Mouse (Mus musculus): ENCODE data around the gene Hba-x. TPM values are rescaled to one million over a fixed set of nuclear protein-coding genes. Genes with fewer than 3 reads are reported as not detected.
A peak's percentile ranks its signal among the peaks of the same experiment; 100 is the strongest.

Gene Hba-x
- total RNA-seq, 1 experiment = not detected

- in situ Hi-C loops (cut with MboI; ENCODE audit: low sequenced_read_pairs in 2 of 2, unreplicated experiment in 2 of 2) = no loop called here
These were observed 20.1 kb upstream of the Hba-x start for GRCm38 (mm10) chr11:32256146-32256545.

GRCm38 (mm10) chr11:32256566-32256965 lies 19.6 kb upstream of the Hba-x start:
- H3K4me1 ChIP-seq (ENCODE audit: control insufficient read depth in 2 of 2, insufficient read depth in 2 of 2, low read length in 2 of 2, poor library complexity in 1 of 2) = no peaks in the 10 kb centered on the region
- no peak overlapping the region for H3K9ac ChIP-seq (ENCODE audit: insufficient read depth, low read depth, low read length, poor library complexity, severe bottlenecking)
- no peak for DNase-seq (ENCODE audit: low read depth, low spot score)
- peaks cover 4% of the 10 kb centered on the region; the same call in 1 of the 2 replicates for H3K36me3 ChIP-seq (ENCODE audit: control insufficient read depth, insufficient read depth, low read length, poor library complexity, severe bottlenecking)
- no peak for TF ChIP-seq ZC3H11A (IDR thresholded peaks at IDR 0.05; ENCODE audit: borderline replicate concordance, low read depth, low read length)
- TF ChIP-seq HCFC1 (IDR thresholded peaks at IDR 0.05; ENCODE audit: borderline replicate concordance, insufficient read depth, low read length) = no peak
- no peak for TF ChIP-seq MAFK (IDR thresholded peaks at IDR 0.05; ENCODE audit: insufficient read depth, low read depth, low read length)
- TF ChIP-seq ZNF384 (IDR thresholded peaks at IDR 0.05; ENCODE audit: low read depth, low read length) = no peak
- no peak for TF ChIP-seq CHD2 (IDR thresholded peaks at IDR 0.05; ENCODE audit: low read depth, low read length)
- H3K9me3 ChIP-seq (ENCODE audit: control insufficient read depth, insufficient read depth, low read depth, low read length) = no peaks in the 10 kb centered on the region
- H3K4me3 ChIP-seq (ENCODE audit: insufficient read depth in 1 of 2, low read depth in 1 of 2, low read length in 2 of 2, poor library complexity in 1 of 2, severe bottlenecking in 1 of 2) = no peak overlapping the region
- in situ Hi-C loops (cut with MboI; ENCODE audit: low sequenced_read_pairs in 2 of 2, unreplicated experiment in 2 of 2) = no loop called here
- H3K27ac ChIP-seq (ENCODE audit: insufficient read depth, low read depth, low read length, poor library complexity, severe bottlenecking) = no peak overlapping the region

More at GRCm38 (mm10) chr11:32256146-32256545, 20.1 kb upstream of the Hba-x start:
- DNase-seq (ENCODE audit: low read depth, low spot score) = no peak
- no peaks in the 10 kb centered on the region for H3K9me3 ChIP-seq (ENCODE audit: control insufficient read depth, insufficient read depth, low read depth, low read length)
- no peak overlapping the region for H3K9ac ChIP-seq (ENCODE audit: insufficient read depth, low read depth, low read length, poor library complexity, severe bottlenecking)
- no peak overlapping the region for H3K4me3 ChIP-seq (ENCODE audit: insufficient read depth in 1 of 2, low read depth in 1 of 2, low read length in 2 of 2, poor library complexity in 1 of 2, severe bottlenecking in 1 of 2)
- TF ChIP-seq HCFC1 (IDR thresholded peaks at IDR 0.05; ENCODE audit: borderline replicate concordance, insufficient read depth, low read length) = no peak
- H3K36me3 ChIP-seq (ENCODE audit: control insufficient read depth, insufficient read depth, low read length, poor library complexity, severe bottlenecking) = peaks cover 4% of the 10 kb centered on the region; the same call in 1 of the 2 replicates
- H3K27ac ChIP-seq (ENCODE audit: insufficient read depth, low read depth, low read length, poor library complexity, severe bottlenecking) = no peak overlapping the region
- no peaks in the 10 kb centered on the region for H3K4me1 ChIP-seq (ENCODE audit: control insufficient read depth in 2 of 2, insufficient read depth in 2 of 2, low read length in 2 of 2, poor library complexity in 1 of 2)

GRCm38 (mm10) chr11:32262674-32263415 lies 13.4 kb upstream of the Hba-x start:
- in situ Hi-C loops (cut with MboI; ENCODE audit: low sequenced_read_pairs in 2 of 2, unreplicated experiment in 2 of 2) = no loop called here
- no peak overlapping the region for H3K4me3 ChIP-seq (ENCODE audit: insufficient read depth in 1 of 2, low read depth in 1 of 2, low read length in 2 of 2, poor library complexity in 1 of 2, severe bottlenecking in 1 of 2)
- TF ChIP-seq ZNF384 (IDR thresholded peaks at IDR 0.05; ENCODE audit: low read depth, low read length) (no peak), CHD2 (IDR thresholded peaks at IDR 0.05; ENCODE audit: low read depth, low read length) (no peak), MAFK (IDR thresholded peaks at IDR 0.05; ENCODE audit: insufficient read depth, low read depth, low read length) (no peak), ZC3H11A (IDR thresholded peaks at IDR 0.05; ENCODE audit: borderline replicate concordance, low read depth, low read length) (no peak), HCFC1 (IDR thresholded peaks at IDR 0.05; ENCODE audit: borderline replicate concordance, insufficient read depth, low read length) (no peak)
- H3K4me1 ChIP-seq (ENCODE audit: control insufficient read depth in 2 of 2, insufficient read depth in 2 of 2, low read length in 2 of 2, poor library complexity in 1 of 2) = peaks cover 0 to 3% of the 10 kb centered on the region in 2 experiments; a peak in 1 of 4 replicates
- DNase-seq (ENCODE audit: low read depth, low spot score) = no peak
- H3K9me3 ChIP-seq (ENCODE audit: control insufficient read depth, insufficient read depth, low read depth, low read length) = no peaks in the 10 kb centered on the region
- H3K36me3 ChIP-seq (ENCODE audit: control insufficient read depth, insufficient read depth, low read length, poor library complexity, severe bottlenecking) = no peaks in the 10 kb centered on the region; the same call in 1 of the 2 replicates
- no peak overlapping the region for H3K27ac ChIP-seq (ENCODE audit: insufficient read depth, low read depth, low read length, poor library complexity, severe bottlenecking)
- H3K9ac ChIP-seq (ENCODE audit: insufficient read depth, low read depth, low read length, poor library complexity, severe bottlenecking) = no peak overlapping the region

GRCm38 (mm10) chr11:32265117-32265738 lies 11.0 kb upstream of the Hba-x start:
- Histone ChIP-seq H3K9me3 (ENCODE audit: control insufficient read depth, insufficient read depth, low read depth, low read length) (no peaks in the 10 kb centered on the region), H3K9ac (ENCODE audit: insufficient read depth, low read depth, low read length, poor library complexity, severe bottlenecking) (no peak overlapping the region), H3K4me1 (ENCODE audit: control insufficient read depth in 2 of 2, insufficient read depth in 2 of 2, low read length in 2 of 2, poor library complexity in 1 of 2) (peaks cover 0 to 3% of the 10 kb centered on the region in 2 experiments; a peak in 1 of 4 replicates), H3K4me3 (ENCODE audit: insufficient read depth in 1 of 2, low read depth in 1 of 2, low read length in 2 of 2, poor library complexity in 1 of 2, severe bottlenecking in 1 of 2) (no peak overlapping the region), H3K36me3 (ENCODE audit: control insufficient read depth, insufficient read depth, low read length, poor library complexity, severe bottlenecking) (no peaks in the 10 kb centered on the region; the same call in 1 of the 2 replicates), H3K27ac (ENCODE audit: insufficient read depth, low read depth, low read length, poor library complexity, severe bottlenecking) (no peak overlapping the region)
- DNase-seq (ENCODE audit: low read depth, low spot score) = no peak
- TF ChIP-seq ZNF384 (IDR thresholded peaks at IDR 0.05; ENCODE audit: low read depth, low read length) (peak; percentile 87), ZC3H11A (IDR thresholded peaks at IDR 0.05; ENCODE audit: borderline replicate concordance, low read depth, low read length) (no peak)
- in situ Hi-C loops (cut with MboI; ENCODE audit: low sequenced_read_pairs in 2 of 2, unreplicated experiment in 2 of 2) = no loop called here

All from ES-E14 (cell line).